Comparison of ENCODE assay signal across 20 mouse cellular contexts in genomic region chr10:34197269-34197668, GRCm38 (mm10). TPM values are rescaled to one million over a fixed set of nuclear protein-coding genes. Genes with fewer than 3 reads are reported as not detected.
DNase-seq lines count a peak whose midpoint lies in the region; ATAC-seq and TF ChIP-seq lines count a peak whose summit lies in the region.
"Had no signal": no experiment of that assay in that cellular context is flagged by ENCODE, and none has a peak within 500 bp of the region (broad histone marks: within the 10 kb centered on the region; RNA-seq: fewer than 3 reads in every experiment).

No protein-coding gene starts in this region.

- H3K4me1 ChIP-seq in spleen, adult 2 months (ENCODE audit: control insufficient read depth, insufficient read depth, insufficient read length), result peaks cover 13% of the 10 kb centered on the region; the same call in 1 of the 2 replicates
- H3K4me1 ChIP-seq in forebrain, embryonic 14.5 days (ENCODE audit: control insufficient read depth, insufficient read depth, low read length), result no peaks in the 10 kb centered on the region; the same call in 1 of the 2 replicates
- H3K4me1 ChIP-seq: forebrain, embryonic 13.5 days; hindbrain, embryonic 10.5 days had no signal

- no peaks in the 10 kb centered on the region for H3K9me3 ChIP-seq in forebrain, embryonic 14.5 days (replicated peaks; ENCODE audit: control insufficient read depth, low read length)
- H3K9me3 ChIP-seq: forebrain, embryonic 13.5 days; limb, embryonic 13.5 days; lung, embryonic 15.5 days had no signal

- no peak overlapping the region for H3K9ac ChIP-seq in forebrain, embryonic 14.5 days (ENCODE audit: low read length)
- H3K9ac ChIP-seq: embryonic facial prominence, embryonic 12.5 days; forebrain, embryonic 13.5 days; kidney, embryonic 15.5 days; limb, embryonic 13.5 days; liver, embryonic 14.5 days; lung, embryonic 15.5 days had no signal

- H3K4me2 ChIP-seq in forebrain, embryonic 14.5 days (ENCODE audit: low read length), result no peak overlapping the region
- H3K4me2 ChIP-seq: embryonic facial prominence, embryonic 12.5 days; forebrain, embryonic 13.5 days; kidney, embryonic 15.5 days; limb, embryonic 13.5 days; lung, embryonic 15.5 days; midbrain, embryonic 11.5 days had no signal

- H3K4me3 ChIP-seq in spleen, adult 2 months (ENCODE audit: extremely low read depth, insufficient read depth, insufficient read length), result no peak overlapping the region
- H3K4me3 ChIP-seq in macrophage (ENCODE audit: inconsistent target), result no peak overlapping the region
- H3K4me3 ChIP-seq in forebrain, embryonic 14.5 days (ENCODE audit: low read depth, low read length), result no peak overlapping the region
- H3K4me3 ChIP-seq: embryonic facial prominence, embryonic 12.5 days; forebrain, embryonic 13.5 days; gastrocnemius, adult 2 months; hindbrain, embryonic 10.5 days; kidney, embryonic 15.5 days; limb, embryonic 13.5 days; lung, embryonic 15.5 days had no signal

- TF ChIP-seq POLR2A in spleen, adult 2 months (IDR thresholded peaks at IDR 0.05; ENCODE audit: low read depth, low read length), result no peak

- 17% methylated on average over 3 of the region's 3 CpGs for WGBS in spleen, adult 2 months
- WGBS in macrophage (ENCODE audit: missing documents), result 19% methylated on average over 3 of the region's 3 CpGs
- WGBS in forebrain, embryonic 14.5 days, result 88% methylated on average over 3 of the region's 3 CpGs

- no peak for TF ChIP-seq CTCF in spleen, adult 2 months (IDR thresholded peaks at IDR 0.05; ENCODE audit: extremely low read depth, insufficient read depth, insufficient read length, insufficient replicate concordance)

- DNase-seq in spleen, adult 2 months (ENCODE audit: low read depth in 1 of 2, low spot score in 2 of 2), result no peak
- no peak for DNase-seq in spleen, postnatal 4 days (ENCODE audit: low spot score in 2 of 2)
- DNase-seq in layer of hippocampus, adult 9-10 months (ENCODE audit: low spot score), result no peak
- DNase-seq in forebrain, embryonic 14.5 days (ENCODE audit: low spot score), result no peak
- no peak for DNase-seq in cerebellum, postnatal 36 days
- DNase-seq: adrenal gland, postnatal 25 days; cerebellum, adult 9-11 months; gastrocnemius, adult 2 months; thymus, postnatal 14 days had no signal

- no peaks in the 10 kb centered on the region for H3K36me3 ChIP-seq in spleen, adult 2 months (ENCODE audit: control insufficient read depth, insufficient read depth, low read length)
- H3K36me3 ChIP-seq in macrophage (ENCODE audit: inconsistent target), result no peaks in the 10 kb centered on the region
- H3K36me3 ChIP-seq in forebrain, embryonic 14.5 days (ENCODE audit: control insufficient read depth, insufficient read depth, low read length), result no peaks in the 10 kb centered on the region
- H3K36me3 ChIP-seq: embryonic facial prominence, embryonic 12.5 days; kidney, embryonic 15.5 days; lung, embryonic 15.5 days had no signal

- peak; percentile 36 for ATAC-seq in common myeloid progenitor, adult 5-6 weeks (replicated peaks; ENCODE audit: low read depth, poor library complexity, severe bottlenecking)
- ATAC-seq in forebrain, embryonic 14.5 days, result no peak
- ATAC-seq: forebrain, embryonic 13.5 days; hindbrain, embryonic 16.5 days had no signal

- H3K27me3 ChIP-seq in spleen, adult 2 months (ENCODE audit: control insufficient read depth, insufficient read depth, low read length), result no peaks in the 10 kb centered on the region
- H3K27me3 ChIP-seq in forebrain, embryonic 14.5 days (replicated peaks; ENCODE audit: control insufficient read depth, insufficient read depth, low read length), result no peaks in the 10 kb centered on the region
- H3K27me3 ChIP-seq: embryonic facial prominence, embryonic 12.5 days; forebrain, embryonic 13.5 days; kidney, embryonic 15.5 days; limb, embryonic 13.5 days; lung, embryonic 15.5 days had no signal

- peak overlapping the region; percentile 28; the same call in 1 of the 2 replicates for H3K27ac ChIP-seq in spleen, adult 2 months (ENCODE audit: insufficient read depth, low read length)
- peak overlapping the region; percentile 91 for H3K27ac ChIP-seq in macrophage
- no peak overlapping the region for H3K27ac ChIP-seq in forebrain, embryonic 14.5 days (ENCODE audit: low read depth, low read length)
- H3K27ac ChIP-seq: embryonic facial prominence, embryonic 12.5 days; forebrain, embryonic 13.5 days; gastrocnemius, adult 2 months; hindbrain, embryonic 10.5 days; limb, embryonic 13.5 days; liver, embryonic 14.5 days had no signal

- peaks cover 98% of the 10 kb centered on the region for H3K79me2 ChIP-seq in macrophage (ENCODE audit: inconsistent target)

RNA-seq across cellular contexts. Expression of gene Dse, which starts 10.2 kb away (rescaled TPM):
- 12.0 and 12.9 TPM in 2 replicates for polyA plus RNA-seq in spleen, adult 2 months (2012; rRNA removed)
- total RNA-seq in common myeloid progenitor, adult 5-6 weeks (2017), result 0.87 and 1.9 TPM in 2 replicates
- 100 to 1,000 TPM; 111 to 566 (median 290) TPM for total RNA-seq in macrophage (2018; cell fraction: chromatin; rRNA removed)
- 100 to 1,000 TPM; 101 to 200 (median 136) TPM for total RNA-seq in macrophage (2018; cell fraction: cytosol; rRNA removed)
- total RNA-seq in macrophage (2018; cell fraction: nucleus; rRNA removed), result 100 to 1,000 TPM; 148 to 576 (median 332) TPM
- 52.7 to 100 TPM (median 77.5 TPM) in 3 replicates for polyA plus RNA-seq in macrophage (2018)
- 6.2 and 7.6 TPM in 2 replicates for polyA plus RNA-seq in forebrain, embryonic 14.5 days (2014; fragmentation: Nextera tagmentation; extraction: Ambion mirVana)
